Mouse (Mus musculus): Measurements from ENCODE around the gene Proser2.
"Not testable (repeated sequence)": the region's sequence is repeated elsewhere in the genome, so short reads cannot be mapped to it uniquely, and the experiment has no call there.

Proser2 gene

GRCm38 (mm10) chr2:6128881-6129280, 1.1 kb downstream of the Proser2 start:
- no peak for DNase-seq (ENCODE audit: low spot score)

GRCm38 (mm10) chr2:6128136-6128805, 1.7 kb downstream of the Proser2 start:
- DNase-seq (ENCODE audit: low spot score), result no peak

GRCm38 (mm10) chr2:6123046-6123445, 7.0 kb downstream of the Proser2 start:
- DNase-seq (ENCODE audit: low spot score), result no peak

DNA sequence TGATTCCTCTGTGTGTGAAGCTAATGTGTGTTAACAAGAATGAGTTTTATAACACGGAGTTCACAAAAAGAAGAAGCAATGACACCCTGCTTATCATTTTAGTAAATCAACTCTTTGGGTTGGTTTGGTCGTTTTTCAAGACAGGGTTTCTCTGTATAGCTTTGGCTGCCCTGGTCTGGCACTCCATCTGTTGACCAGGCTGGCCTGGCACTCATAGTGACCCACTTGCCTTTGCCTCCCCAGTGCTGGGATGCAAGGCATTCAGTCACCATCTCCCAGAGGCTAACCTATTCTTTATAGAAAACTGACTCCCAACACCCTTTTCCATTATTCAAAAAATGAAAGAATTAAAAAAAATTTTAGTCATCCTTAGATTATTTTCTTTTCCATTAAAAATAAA, 8.9 kb downstream of the Proser2 start:
- DNase-seq (ENCODE audit: low spot score), result no peak

GRCm38 (mm10) chr2:6118246-6118645, 11.8 kb downstream of the Proser2 start:
- peak; percentile 27 for DNase-seq (ENCODE audit: low spot score)

- DNase-seq (ENCODE audit: low spot score), result no peak
Measured at GRCm38 (mm10) chr2:6113792-6114191, 16.2 kb downstream of the Proser2 start.

GRCm38 (mm10) chr2:6112619-6113018, 17.4 kb downstream of the Proser2 start:
- no peak for DNase-seq (ENCODE audit: low spot score)

GRCm38 (mm10) chr2:6105437-6105836, 24.6 kb downstream of the Proser2 start:
- no peak for DNase-seq (ENCODE audit: low spot score)

DNA sequence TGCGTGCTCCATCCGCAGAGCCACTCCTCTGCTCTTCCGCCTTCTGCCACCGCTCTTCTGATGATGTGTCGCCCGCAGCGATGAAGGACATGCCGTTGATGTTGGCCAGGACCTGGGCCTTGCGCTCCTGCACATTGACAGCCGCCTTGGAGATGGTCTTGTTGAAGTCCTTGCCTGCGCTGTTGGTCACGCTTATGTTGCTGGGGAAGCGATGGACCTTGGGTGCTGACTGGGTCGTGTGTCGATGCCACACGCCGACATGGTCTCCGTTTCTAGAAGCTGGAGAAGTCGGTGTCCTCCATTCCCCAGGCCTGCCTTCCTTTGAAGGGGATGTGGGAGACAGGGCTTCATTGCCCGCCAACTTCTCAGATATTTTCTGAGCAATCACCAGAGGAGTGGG, 29.3 kb downstream of the Proser2 start:
- DNase-seq (ENCODE audit: low spot score), result no peak

DNA sequence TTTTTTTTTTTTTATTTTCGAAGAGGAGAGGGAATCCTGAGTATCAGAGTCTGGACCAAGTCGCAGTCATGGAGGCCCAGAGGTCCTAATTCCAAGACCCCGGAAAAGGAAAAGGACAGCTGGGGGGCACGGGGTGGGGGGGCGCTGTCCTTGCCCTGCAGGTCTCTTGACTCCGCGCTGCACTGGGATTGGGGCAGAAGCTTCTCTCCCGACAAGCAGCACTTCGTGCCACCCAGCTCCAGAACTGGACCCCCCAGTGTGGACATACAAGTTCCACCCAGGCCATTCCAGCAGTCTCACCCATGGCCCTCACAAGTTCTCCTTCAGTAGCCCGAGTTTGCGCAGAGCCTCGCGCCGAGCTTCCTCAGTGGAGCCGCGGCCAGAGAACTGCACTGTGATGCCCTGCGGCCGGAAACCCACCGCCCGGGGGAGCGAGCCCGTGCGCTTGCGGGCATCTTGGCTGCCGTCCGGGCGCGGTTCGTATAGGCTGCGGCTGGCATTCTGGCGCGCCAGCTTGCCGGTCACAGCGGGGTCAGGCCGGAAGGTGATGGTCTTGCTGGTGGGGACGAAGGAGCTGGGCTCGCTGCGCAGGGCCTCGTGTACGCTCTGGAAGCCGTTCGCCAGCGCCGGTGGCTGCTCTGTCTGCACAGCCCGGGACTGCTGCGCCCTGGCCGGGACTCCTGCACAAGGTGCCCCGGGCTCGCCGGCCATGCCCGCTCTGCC, 29.8 kb downstream of the Proser2 start:
- DNase-seq (ENCODE audit: low spot score), result no peak

- no peak for DNase-seq (ENCODE audit: low spot score)
Measured at GRCm38 (mm10) chr2:6099443-6099842, 30.6 kb downstream of the Proser2 start.

DNA sequence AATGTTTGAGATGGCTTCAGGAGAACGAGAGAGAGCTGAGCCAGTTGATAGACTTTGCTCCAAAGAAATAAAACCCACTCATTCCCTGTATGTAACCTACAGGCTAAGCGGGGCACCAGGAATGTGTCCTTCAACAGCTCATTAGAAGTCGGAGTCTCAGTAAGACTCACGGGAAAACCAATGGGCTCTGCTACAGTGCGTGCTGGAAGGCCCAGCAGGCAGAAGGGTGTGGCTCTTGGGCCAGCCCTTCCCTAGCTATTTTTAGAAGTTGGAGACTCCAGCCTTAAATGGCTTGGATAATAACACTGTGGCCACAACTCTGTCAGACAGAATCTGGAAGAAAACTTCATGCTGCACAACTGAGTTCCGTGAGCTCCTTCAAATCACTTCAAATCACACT, 31.1 kb downstream of the Proser2 start:
- no peak for DNase-seq (ENCODE audit: low spot score)

DNA sequence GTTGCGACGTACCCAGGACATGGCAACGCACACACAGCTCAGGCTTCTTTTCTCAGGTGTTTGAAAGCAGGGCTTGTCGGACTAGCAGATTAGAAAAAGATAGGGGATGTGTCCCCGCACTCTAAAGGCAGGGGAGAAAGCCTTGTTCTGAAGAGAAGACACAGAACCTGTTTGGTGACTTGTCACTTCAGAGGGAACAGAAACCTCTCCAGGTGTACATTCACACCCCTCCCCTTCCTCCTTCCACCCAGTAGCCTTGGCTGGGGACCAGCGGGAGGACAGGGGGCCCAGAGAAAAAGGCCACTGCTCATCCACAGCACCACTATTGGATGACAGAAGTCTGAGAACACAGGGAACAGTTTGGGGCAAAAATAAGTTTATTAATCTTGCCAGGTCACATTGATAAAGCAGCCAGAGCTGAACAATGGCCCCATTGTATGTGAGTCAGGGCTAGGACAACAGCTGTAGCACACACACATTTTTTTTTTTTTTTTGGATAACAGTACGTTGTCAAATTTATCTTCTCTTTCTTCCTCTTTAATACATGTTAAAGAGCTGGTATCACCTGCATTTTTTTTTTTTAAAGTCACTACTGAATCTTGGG, 32.8 kb downstream of the Proser2 start:
- no peak for DNase-seq (ENCODE audit: low spot score)

DNA sequence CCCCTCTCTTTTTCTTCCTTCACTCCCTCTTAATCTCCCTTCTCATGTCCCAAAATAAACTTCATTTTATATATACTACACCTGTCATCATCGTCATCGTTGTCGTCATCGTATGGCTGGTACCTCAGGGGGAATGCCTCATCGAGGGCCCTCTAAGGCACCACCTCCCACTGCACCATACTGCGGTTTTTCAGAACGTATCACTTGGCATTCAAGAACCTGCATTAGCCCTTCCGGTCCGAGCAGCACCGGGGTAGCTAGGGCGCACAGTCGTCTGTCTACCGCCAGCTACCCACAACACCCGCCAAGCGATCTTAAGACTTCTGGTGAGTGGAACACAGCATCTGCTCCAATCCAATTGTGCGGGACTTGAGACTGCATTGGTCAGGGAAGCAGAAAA, 40.1 kb downstream of the Proser2 start:
- DNase-seq (ENCODE audit: low spot score), result not testable (repeated sequence)

- DNase-seq (ENCODE audit: low spot score), result no peak
Measured at GRCm38 (mm10) chr2:6087151-6087550, 42.9 kb downstream of the Proser2 start.

DNA sequence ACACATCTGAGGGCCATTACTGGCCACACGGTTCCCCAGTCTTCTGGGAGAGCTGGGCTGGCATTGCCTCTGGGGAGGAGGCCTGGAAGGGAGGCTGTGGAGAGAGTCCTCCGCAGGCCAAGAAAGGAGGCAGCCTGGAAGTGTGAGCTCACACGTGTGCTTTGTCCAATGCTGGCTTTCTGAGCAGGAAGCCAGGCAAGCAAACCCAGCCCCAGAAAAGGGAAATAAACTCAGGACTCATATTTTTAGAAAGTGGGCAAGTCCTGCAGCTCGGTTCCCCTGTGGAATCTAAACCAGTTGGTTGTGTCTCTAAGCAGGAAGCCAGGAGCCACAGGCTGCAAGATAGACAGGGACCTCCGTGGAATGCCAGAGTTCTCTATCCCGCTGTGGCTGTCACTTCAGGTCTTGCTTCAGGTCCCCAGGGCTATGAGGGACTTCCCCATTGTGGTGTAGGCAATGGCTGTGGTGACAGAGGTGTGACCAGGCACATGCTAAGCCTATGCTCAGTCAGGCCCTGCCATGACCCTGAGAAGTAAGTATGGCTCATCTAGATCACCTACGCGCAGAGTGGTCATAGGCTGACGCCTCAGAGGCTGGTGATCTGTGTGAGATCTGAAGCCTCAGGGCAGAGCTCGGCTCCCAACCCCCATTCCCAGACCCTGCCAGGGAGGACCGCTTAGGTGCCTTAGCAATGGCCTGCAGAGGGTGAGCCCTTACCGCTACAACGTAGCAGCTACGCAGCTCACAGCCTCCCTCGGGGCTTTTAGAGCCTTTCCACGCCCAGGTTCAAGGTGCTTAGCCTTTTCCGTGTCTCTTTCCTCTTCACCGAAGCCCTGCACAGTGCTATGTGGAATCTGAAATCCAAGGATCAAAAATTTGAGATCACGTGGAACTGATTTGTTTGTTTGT, 44.1 kb downstream of the Proser2 start:
- DNase-seq (ENCODE audit: low spot score), result no peak

- no peak for DNase-seq (ENCODE audit: low spot score)
Measured at GRCm38 (mm10) chr2:6083696-6084095, 46.3 kb downstream of the Proser2 start.

GRCm38 (mm10) chr2:6082615-6083014, 47.4 kb downstream of the Proser2 start:
- DNase-seq (ENCODE audit: low spot score), result no peak

GRCm38 (mm10) chr2:6081108-6081507, 48.9 kb downstream of the Proser2 start:
- no peak for DNase-seq (ENCODE audit: low spot score)

DNA sequence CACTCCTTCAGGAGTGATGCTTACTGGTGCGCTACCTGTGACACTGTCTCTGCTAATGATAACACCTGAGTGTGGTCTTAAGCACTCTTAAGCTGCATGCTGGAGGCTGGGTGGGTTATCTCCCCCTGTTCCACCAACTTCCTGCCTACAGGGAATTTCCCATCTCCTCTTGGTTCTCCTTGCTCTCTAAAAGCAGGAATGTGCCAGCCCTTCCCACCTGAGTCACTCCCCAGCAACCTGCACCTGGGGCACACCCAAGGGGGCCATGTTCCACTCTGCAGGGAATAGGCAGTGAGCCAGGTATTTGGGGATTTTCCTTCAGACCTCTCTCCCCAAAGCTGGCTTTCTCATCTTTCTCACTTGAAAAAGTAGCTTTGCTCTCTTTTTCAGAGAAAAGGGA, 50.0 kb downstream of the Proser2 start:
- DNase-seq (ENCODE audit: low spot score), result no peak

DNA sequence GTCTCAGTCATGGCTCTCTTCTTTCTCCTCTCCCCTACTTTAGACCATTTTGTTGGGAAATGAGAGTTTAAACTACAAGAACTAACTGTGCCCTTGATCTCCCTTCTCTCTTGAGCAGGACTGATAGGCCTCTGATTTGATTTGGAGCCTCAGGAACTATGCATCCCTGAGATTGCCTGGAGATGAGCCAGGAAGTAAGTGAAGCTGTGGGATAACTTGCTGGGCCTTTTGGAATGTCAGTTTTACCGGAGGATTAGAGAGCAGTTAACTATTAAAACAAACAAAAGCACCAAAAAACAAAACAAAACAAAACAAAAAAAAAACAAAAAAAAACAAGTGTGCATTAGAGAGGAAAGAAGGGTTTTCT, 54.5 kb downstream of the Proser2 start:
- DNase-seq (ENCODE audit: low spot score), result no peak

DNA sequence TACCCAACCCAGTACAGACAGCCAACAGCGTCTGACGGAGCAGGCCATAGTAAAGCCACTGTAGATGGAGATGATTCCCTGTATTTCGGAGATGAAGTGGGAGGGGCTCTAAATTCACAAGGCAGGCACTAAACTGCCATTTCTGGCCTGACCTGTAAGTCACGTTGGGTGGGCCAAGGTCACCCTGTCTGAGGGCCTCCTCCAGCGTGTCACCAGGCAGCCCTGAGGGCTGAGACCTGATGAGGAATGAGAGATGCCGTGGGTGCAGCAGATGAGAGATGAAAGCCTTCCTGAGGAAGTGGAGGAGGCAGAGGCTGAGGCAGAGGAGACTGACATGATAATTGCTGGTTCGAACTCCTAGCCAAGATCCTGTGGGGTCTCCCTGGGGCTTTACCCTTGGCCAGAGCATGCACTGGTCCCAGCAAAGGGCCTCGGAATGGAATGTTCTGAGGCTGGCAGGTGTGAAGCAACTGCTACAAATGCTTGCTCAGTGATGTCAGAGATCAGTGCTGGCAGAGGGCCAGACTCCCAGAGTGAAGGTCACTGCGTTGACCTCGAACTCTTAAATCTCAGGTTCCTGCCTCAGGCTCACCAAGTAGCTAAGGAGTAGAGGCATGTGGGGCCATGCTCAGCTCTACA, 55.0 kb downstream of the Proser2 start:
- no peak for DNase-seq (ENCODE audit: low spot score)

Data from urinary bladder, postnatal 10 days (tissue).